Mouse (Mus musculus): ENCODE data around the gene Coro6.

The Coro6 gene

GRCm38 (mm10) chr11:77465111-77465510 lies 2.9 kb downstream of the Coro6 start:
- no peak for DNase-seq (ENCODE audit: low spot score)

DNA sequence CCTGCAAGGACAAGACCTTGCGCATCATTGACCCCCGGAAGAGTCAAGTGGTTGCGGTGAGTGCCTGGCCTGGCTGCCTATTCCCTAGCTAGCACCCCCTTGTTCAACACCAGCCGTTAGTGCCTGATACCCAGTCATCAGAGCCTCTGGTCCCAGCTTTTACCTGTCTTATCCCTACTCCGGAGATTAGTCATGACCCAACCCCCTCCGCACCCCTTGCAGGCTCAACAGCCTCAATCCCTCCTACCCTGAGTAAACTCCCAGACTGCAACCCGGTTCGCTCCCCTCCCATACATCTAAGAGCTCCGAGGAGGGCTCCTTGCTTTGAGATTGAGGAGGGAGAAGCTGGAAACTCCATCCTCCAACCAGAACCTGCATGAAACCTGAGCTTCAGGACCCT lies 4.3 kb downstream of the Coro6 start:
- no peak for DNase-seq (ENCODE audit: low spot score)

- DNase-seq (ENCODE audit: low spot score) = peak; percentile 62
Measured at GRCm38 (mm10) chr11:77467157-77467556, 4.9 kb downstream of the Coro6 start.

GRCm38 (mm10) chr11:77467784-77468183 lies 5.6 kb downstream of the Coro6 start:
- peak; percentile 74 for DNase-seq (ENCODE audit: low spot score)

- DNase-seq (ENCODE audit: low spot score) = no peak
Measured at GRCm38 (mm10) chr11:77468397-77468796, 6.2 kb downstream of the Coro6 start.

GRCm38 (mm10) chr11:77471407-77471806 lies 9.2 kb downstream of the Coro6 start:
- DNase-seq (ENCODE audit: low spot score) = no peak

DNA sequence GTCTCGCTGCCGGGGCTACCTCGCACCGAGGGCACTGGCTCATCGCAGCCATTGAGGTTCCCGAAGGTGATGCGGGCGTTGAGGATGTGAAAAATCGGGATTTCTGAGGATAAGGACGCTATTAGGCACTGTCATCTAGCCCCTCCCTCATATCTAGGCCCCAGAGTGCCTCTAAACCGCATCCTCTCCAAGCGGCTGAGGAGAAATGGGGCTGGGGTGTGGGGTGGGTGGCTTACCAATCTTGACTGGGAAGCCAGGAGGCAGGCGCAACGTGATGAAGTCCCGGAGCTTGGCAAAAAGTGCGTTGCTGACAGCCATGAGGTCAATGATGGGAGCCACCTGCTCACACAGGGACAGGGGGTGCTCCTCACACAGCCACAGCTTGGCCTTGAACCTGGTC lies 10.6 kb downstream of the Coro6 start:
- no peak for DNase-seq (ENCODE audit: low spot score)

DNA sequence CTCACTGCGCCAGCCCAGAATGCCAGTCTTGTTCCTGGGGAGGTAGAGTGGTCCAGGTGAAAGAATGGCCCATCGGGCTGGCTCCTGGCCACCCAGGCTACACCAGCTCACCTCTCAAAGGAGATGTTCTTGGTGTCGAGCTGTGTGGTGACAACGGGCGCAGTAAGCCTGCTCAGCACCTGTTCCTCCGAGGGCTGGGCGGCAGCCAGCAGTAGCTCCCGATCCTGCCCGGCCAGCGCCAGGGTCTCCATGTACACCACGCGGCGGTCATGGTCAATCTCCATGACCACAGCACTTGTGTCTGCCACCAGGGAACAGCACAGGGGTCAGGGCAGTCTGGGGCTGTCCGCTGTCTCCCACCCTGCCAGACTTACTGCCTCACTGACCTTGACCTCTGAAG lies 14.0 kb downstream of the Coro6 start:
- DNase-seq (ENCODE audit: low spot score) = no peak

DNA sequence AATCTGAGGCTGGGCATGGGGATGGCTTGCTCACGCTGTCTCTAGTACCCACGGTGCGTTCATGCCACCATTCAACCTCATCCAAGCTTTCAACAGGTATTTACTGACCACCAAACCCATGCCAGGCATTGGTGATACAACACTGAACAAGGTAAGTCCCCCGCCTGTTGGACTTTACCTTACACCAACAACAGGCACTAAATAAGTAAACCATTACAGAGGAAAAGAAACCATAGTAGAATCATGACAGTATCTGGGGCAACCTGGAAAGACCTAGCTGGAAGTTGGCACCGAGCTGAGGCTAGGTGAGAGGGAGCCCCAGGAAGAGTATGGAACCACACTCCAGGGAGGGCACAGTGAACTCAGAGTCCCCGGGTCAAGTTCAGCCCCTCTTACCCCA lies 14.7 kb downstream of the Coro6 start:
- no peak for DNase-seq (ENCODE audit: low spot score)

DNA sequence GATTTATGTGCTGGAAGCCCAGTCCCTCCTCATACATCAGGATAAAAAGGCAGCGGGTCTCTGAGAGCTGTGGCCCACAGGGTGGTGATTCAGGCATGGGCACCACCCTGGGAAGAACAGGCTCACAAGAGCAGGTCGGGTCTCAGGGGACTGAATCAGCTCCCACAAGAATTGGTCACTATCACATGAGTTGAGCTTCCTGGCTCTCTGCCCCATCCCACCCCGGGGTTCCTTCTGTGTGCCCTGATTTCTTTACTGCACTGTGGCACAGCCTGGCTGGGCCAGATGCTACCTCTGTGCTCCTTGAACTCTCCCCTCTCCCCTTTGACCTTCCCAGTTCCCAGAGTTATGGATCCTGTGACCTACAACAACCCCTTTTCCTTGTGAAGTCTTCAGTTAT lies 20.8 kb downstream of the Coro6 start:
- no peak for DNase-seq (ENCODE audit: low spot score)

DNA sequence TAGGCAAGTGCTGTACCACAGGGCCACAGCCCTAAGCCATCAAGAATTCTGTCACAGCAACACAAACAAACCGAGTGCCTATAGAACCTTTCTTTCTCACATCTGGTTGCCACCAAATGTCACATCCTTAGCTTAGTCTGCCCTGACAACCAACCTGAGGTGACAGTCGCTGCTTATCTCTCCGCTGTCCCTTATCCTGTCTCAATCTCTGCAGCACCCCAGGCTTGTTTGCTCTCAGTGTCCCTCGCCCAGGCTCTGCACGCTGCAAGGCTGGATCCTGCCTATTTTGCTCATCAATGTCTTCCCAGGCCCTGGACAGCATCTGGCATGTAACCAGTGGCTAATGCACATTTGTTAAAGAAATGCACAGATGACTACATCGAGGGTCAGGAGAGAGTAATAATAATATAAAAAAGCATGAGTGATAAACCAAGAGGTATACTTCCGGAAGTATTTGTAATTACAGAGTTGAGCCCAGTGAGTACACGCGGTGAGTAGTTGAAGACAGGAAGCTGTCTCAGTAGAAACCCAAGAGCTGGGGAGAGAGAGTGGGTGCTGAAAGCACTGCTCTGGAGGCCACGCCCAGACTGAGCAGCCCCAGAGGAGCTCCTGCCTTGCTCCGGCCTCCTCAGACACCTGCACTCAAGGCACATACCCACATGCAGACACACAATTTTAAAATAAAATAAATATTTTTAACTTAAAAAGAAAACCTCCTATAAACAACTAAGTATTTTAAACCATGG lies 21.5 kb downstream of the Coro6 start:
- no peak for DNase-seq (ENCODE audit: low spot score)

GRCm38 (mm10) chr11:77485229-77485628 lies 23.0 kb downstream of the Coro6 start:
- DNase-seq (ENCODE audit: low spot score) = no peak

GRCm38 (mm10) chr11:77486798-77487197 lies 24.6 kb downstream of the Coro6 start:
- no peak for DNase-seq (ENCODE audit: low spot score)

- DNase-seq (ENCODE audit: low spot score) = peak; percentile 51
Measured at GRCm38 (mm10) chr11:77488771-77489581, 26.8 kb downstream of the Coro6 start.

GRCm38 (mm10) chr11:77489591-77490235 lies 27.5 kb downstream of the Coro6 start, which contains the start of gene Ankrd13b:
Gene Ankrd13b, minus strand, starts transcription at chr11:77489678.
- DNase-seq (ENCODE audit: low spot score) = peak; percentile 94

DNA sequence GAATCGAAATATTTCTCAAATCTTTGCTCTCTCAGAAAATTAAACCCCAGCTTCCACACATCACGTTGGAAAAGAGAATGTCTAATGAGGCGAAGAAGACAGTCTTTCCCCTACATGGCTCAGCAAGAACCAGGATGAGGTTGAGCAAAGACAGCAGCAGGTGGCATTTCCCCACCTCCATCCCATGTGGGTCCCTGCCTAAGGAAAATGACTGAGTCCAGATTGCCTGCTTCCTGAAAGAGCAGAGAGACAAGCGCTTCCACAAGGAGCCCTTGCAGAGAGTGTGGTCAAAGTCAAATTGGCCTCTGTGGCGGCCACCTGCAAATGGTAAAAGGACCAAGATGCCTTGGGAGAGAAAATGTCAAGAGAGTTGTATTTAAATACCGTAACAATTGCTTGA lies 28.2 kb downstream of the Coro6 start:
- DNase-seq (ENCODE audit: low spot score) = no peak

DNA sequence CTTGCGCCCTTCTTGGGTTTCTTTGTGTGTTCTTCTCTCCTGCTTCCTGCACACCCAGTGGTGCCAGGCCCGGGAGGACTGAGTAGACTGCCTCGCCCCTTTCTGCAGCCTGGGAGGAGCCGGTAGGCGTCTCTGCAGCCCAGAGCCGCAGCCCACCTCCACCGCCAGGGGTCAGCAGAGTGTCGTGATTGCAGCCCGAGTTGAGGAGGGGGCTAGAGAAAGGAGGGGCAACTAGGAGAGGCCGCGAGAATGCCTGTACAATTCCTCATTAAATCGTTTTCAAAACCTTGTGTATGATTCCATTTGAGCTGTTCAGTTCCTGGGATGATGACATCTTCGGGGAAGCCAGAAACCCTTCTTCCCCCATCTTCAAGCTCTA lies 28.9 kb downstream of the Coro6 start:
- DNase-seq (ENCODE audit: low spot score) = peak; percentile 99

DNA sequence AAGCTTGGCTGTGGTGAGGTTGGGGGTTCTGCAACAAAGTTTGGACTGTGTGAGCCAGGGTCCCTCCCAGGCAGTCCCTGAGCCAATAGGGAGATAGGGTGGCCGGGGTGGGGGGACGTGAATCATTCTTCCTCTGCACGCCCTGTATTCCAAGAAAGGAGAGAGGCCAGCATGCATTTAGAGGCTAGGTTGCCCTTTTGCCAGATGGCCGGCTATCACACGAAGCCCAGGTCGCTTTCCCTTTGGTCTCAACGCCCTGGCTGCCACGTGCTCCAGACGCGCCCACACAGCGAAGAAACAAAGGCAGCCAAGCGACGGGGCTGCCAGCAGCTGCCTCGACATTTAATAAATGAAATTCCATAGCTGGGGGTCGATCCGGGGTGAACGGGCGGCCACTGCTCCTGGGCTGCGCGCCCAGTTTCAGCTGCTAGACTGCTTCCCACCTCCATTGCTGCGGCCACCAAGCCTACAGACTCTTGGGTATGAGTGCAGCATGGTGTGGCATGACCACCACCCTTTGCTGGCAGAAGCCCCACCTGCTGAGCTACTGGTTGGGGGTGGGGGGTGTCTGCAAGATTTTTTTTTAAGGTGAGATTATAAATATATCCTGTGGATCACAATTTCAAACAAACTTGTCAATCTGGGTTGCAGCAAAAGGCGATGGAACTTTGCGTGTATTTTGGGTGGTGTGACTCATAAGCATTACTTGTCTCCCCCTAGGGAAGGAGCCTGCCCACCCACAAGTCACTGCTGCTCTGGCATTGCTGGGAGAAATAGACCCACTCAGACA lies 29.5 kb downstream of the Coro6 start:
- peak; percentile 86 for DNase-seq (ENCODE audit: low spot score)

DNA sequence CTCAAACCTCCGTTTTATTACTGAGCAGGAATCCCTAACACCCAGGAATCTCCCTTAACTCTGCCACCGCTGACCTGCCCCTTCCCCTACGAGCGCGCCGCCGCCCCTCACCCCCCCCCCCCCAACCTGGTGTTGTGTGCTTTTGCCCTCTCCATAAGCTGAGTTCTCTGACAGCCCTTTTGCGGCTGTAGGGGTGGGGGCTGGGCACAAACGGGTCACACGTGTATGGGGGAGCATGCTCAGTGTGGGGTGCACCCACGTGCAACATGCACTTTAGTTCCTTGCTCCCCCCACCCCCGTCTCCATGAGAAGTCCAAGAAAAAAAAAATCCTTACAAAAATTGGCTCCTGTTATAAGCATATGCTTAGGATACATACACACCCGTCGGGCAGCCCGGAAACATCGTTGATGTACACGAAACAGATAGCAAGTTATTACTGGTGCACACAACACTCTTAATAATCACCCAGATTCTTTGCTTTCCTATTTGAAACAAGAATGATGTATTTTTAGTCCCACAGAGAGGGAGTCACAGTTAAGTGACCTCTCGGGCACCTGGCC lies 30.2 kb downstream of the Coro6 start:
- DNase-seq (ENCODE audit: low spot score) = no peak

DNA sequence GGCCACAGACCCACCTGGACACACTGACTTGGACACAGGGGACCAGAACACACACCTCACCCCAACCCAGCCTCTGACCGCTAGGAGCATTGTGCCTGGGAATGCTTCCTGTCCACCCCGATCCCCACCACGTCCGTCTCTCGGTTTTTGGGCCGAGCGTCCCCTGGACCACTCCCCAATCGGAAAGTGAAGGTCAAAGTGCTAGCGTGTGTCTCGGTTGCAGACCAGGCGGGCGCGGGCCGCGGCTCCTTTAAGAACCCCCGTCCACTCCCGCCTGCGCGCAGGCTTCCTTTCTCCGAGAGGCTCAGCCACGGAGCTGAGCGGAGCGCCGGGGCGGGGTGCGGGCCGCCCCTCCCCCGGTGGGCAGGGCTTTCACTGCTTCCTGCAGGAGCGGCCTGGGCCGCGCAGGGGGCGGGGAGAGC lies 30.7 kb downstream of the Coro6 start:
- peak; percentile 89 for DNase-seq (ENCODE audit: low spot score)

DNA sequence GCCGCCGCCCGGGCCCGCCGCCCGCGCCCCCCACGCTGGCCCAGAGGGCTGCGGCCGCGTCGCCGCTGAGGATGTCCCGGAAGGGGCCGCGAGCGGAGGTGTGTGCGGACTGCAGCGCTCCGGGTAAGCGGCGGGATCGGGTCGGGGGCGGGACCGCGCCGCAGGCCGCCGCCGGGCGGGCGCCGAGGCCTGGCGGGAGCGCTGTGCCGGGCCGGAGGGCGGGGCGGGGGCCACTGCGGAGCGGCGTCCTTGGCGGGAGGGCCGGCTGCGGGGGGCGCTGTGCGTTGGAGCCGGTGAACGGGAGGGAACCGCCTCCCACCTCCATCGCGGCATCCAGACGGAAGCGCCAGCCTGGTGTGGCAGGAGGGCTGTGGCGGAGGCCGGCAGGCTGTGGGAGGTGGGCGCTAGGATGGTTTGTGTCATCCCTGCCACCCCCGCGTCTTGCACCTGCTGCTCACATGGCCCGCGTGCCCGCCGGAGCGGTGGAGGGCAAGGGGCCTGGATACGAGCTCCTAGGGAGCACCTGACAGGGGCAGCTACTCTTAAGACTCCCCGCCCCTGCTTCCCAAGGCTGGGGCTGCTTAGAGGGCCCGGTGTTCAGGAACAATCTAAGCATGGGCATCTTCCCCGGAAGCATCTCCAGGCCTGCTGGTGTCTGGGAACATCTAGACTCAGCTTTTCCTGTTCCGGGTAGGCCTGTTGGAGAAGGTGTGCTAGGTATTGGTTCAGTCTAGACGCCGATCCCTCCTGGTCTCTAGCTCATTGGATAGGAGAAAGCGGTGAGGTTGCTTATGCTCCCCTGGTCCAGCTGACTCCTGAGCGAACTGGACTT lies 31.5 kb downstream of the Coro6 start, which contains the start of gene Git1:
TSS of gene Git1 (plus strand) at position 51 of the 832 bp plus-strand sequence.
- DNase-seq (ENCODE audit: low spot score) = peak; percentile 40
